Mouse (Mus musculus): ENCODE measurements around the gene Smbd1. TPM values are rescaled to one million over a fixed set of nuclear protein-coding genes. Genes with fewer than 3 reads are reported as not detected.

Gene Smbd1
- polyA plus RNA-seq, 1 experiment from 2014 or later: 2.3 TPM

DNA sequence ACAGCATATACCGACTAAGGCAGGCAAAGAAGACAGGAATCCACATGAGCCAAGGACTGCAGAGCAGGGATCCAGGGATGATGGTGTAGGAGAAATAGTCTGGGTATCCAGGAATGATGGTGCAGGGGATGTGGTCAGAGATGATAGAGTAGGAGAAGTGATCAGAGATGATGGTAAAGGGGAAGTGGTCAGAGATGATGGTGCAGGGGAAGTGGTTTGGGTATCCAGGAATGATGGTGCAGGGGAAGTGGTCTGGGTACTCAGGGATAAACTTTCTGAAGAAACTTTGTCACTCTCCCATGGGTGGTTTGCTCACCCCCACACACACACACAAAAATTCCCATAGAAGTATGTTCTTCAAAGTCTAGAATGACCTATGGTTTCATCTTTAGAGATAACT is 15.1 kb downstream of the Smbd1 start:
- TF ChIP-seq CTCF (IDR thresholded peaks at IDR 0.05; ENCODE audit: low read depth): no peak

DNA sequence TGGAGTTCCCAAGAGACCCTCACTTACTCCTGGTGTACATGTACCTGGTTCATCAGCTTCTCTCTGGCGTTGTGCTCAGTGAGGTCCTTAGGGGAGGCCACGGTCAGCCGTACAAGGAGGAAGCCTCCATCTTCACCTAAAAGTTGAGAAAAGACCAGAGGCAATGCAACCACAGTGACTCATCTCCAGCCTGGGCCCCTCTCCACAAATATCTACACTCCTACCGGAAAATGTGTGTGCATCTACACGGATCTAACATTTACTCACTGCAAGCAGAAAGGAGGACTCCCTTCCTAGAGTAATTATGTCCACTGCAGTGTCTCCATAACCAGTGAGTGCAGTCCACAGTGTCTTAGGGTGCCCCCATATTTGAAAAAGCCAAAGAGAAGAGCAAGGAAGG is 20.2 kb downstream of the Smbd1 start:
- no peaks in the 10 kb centered on the region for H3K4me1 ChIP-seq (replicated peaks; ENCODE audit: control insufficient read depth, insufficient read depth, low read length)
- H3K27me3 ChIP-seq (replicated peaks; ENCODE audit: control insufficient read depth, insufficient read depth, low read length): no peaks in the 10 kb centered on the region
- H3K4me3 ChIP-seq (ENCODE audit: low read depth, low read length): no peak overlapping the region
- no peak overlapping the region for H3K27ac ChIP-seq (ENCODE audit: low read depth, low read length)
- TF ChIP-seq CTCF (IDR thresholded peaks at IDR 0.05; ENCODE audit: low read depth): no peak
- H3K4me2 ChIP-seq (replicated peaks; ENCODE audit: low read depth): no peak overlapping the region
- ATAC-seq: no peak
- no peaks in the 10 kb centered on the region for H3K9me3 ChIP-seq (ENCODE audit: control insufficient read depth)
- H3K9ac ChIP-seq (ENCODE audit: low read depth, low read length): no peak overlapping the region
- H3K36me3 ChIP-seq (ENCODE audit: control insufficient read depth, insufficient read depth): no peaks in the 10 kb centered on the region
- WGBS: 87% methylated on average over 5 of the region's 5 CpGs

More for the DNA sequence above, 15.1 kb downstream of the Smbd1 start:
- no peaks in the 10 kb centered on the region for H3K9me3 ChIP-seq (ENCODE audit: control insufficient read depth)
- H3K9ac ChIP-seq (ENCODE audit: low read depth, low read length): no peak overlapping the region
- no peak for ATAC-seq
- H3K27ac ChIP-seq (ENCODE audit: low read depth, low read length): no peak overlapping the region
- no peaks in the 10 kb centered on the region for H3K27me3 ChIP-seq (replicated peaks; ENCODE audit: control insufficient read depth, insufficient read depth, low read length)
- peaks cover 4% of the 10 kb centered on the region; the same call in 1 of the 2 replicates for H3K4me1 ChIP-seq (replicated peaks; ENCODE audit: control insufficient read depth, insufficient read depth, low read length)
- 85% methylated on average over 1 of the region's 1 CpGs for WGBS
- H3K4me2 ChIP-seq (replicated peaks; ENCODE audit: low read depth): no peak overlapping the region
- no peak overlapping the region for H3K4me3 ChIP-seq (ENCODE audit: low read depth, low read length)
- H3K36me3 ChIP-seq (ENCODE audit: control insufficient read depth, insufficient read depth): no peaks in the 10 kb centered on the region

GRCm38 (mm10) chr16:32784840-32785239 is 25.4 kb downstream of the Smbd1 start:
- H3K36me3 ChIP-seq (ENCODE audit: control insufficient read depth, insufficient read depth): no peaks in the 10 kb centered on the region
- H3K4me3 ChIP-seq (ENCODE audit: low read depth, low read length): no peak overlapping the region

GRCm38 (mm10) chr16:32783324-32784062 is 26.8 kb downstream of the Smbd1 start:
- WGBS: 46% methylated on average over 5 of the region's 5 CpGs
- no peak for TF ChIP-seq CTCF (IDR thresholded peaks at IDR 0.05; ENCODE audit: low read depth)

More at GRCm38 (mm10) chr16:32784840-32785239, 25.4 kb downstream of the Smbd1 start:
- ATAC-seq: no peak
- H3K4me2 ChIP-seq (replicated peaks; ENCODE audit: low read depth): no peak overlapping the region
- H3K27ac ChIP-seq (ENCODE audit: low read depth, low read length): no peak overlapping the region
- no peaks in the 10 kb centered on the region for H3K4me1 ChIP-seq (replicated peaks; ENCODE audit: control insufficient read depth, insufficient read depth, low read length)
- H3K27me3 ChIP-seq (replicated peaks; ENCODE audit: control insufficient read depth, insufficient read depth, low read length): no peaks in the 10 kb centered on the region
- H3K9ac ChIP-seq (ENCODE audit: low read depth, low read length): no peak overlapping the region
- WGBS: 84% methylated on average over 13 of the region's 13 CpGs
- TF ChIP-seq CTCF (IDR thresholded peaks at IDR 0.05; ENCODE audit: low read depth): no peak
- H3K9me3 ChIP-seq (ENCODE audit: control insufficient read depth): no peaks in the 10 kb centered on the region

GRCm38 (mm10) chr16:32778956-32779355 is 31.3 kb downstream of the Smbd1 start:
- Histone ChIP-seq H3K27me3 (replicated peaks; ENCODE audit: control insufficient read depth, insufficient read depth, low read length) (no peaks in the 10 kb centered on the region), H3K36me3 (ENCODE audit: control insufficient read depth, insufficient read depth) (no peaks in the 10 kb centered on the region), H3K9ac (ENCODE audit: low read depth, low read length) (no peak overlapping the region), H3K9me3 (ENCODE audit: control insufficient read depth) (no peaks in the 10 kb centered on the region), H3K4me3 (ENCODE audit: low read depth, low read length) (no peak overlapping the region), H3K4me2 (replicated peaks; ENCODE audit: low read depth) (no peak overlapping the region), H3K4me1 (replicated peaks; ENCODE audit: control insufficient read depth, insufficient read depth, low read length) (no peaks in the 10 kb centered on the region), H3K27ac (ENCODE audit: low read depth, low read length) (no peak overlapping the region)
- 52% methylated on average over 8 of the region's 8 CpGs for WGBS
- no peak for ATAC-seq
- TF ChIP-seq CTCF (IDR thresholded peaks at IDR 0.05; ENCODE audit: low read depth): no peak

More at GRCm38 (mm10) chr16:32783324-32784062, 26.8 kb downstream of the Smbd1 start:
- H3K27me3 ChIP-seq (replicated peaks; ENCODE audit: control insufficient read depth, insufficient read depth, low read length): no peaks in the 10 kb centered on the region
- H3K9ac ChIP-seq (ENCODE audit: low read depth, low read length): no peak overlapping the region
- no peak overlapping the region for H3K27ac ChIP-seq (ENCODE audit: low read depth, low read length)
- H3K36me3 ChIP-seq (ENCODE audit: control insufficient read depth, insufficient read depth): no peaks in the 10 kb centered on the region
- no peaks in the 10 kb centered on the region for H3K9me3 ChIP-seq (ENCODE audit: control insufficient read depth)
- no peak for ATAC-seq
- H3K4me2 ChIP-seq (replicated peaks; ENCODE audit: low read depth): no peak overlapping the region
- no peaks in the 10 kb centered on the region for H3K4me1 ChIP-seq (replicated peaks; ENCODE audit: control insufficient read depth, insufficient read depth, low read length)
- H3K4me3 ChIP-seq (ENCODE audit: low read depth, low read length): no peak overlapping the region

DNA sequence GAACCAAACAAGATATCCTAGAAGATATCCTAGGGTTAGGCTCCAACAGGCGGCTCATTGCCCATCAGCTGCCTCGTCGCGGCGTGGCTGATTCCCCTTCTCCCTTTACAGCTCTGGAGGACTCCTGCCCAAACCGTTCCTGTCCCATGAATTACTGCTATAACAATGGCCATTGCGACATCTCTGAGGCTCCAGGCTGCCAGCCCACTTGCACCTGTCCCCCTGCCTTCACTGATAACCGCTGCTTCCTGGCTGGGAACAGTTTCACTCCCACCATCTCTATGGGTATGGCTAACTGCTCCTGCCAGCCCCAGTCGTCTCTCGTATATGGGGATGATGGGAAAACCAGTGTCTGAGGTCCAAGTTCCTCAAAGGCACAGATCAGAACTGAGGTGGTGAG is 33.6 kb downstream of the Smbd1 start:
- Histone ChIP-seq H3K9ac (ENCODE audit: low read depth, low read length) (no peak overlapping the region), H3K9me3 (ENCODE audit: control insufficient read depth) (no peaks in the 10 kb centered on the region), H3K4me3 (ENCODE audit: low read depth, low read length) (no peak overlapping the region), H3K27me3 (replicated peaks; ENCODE audit: control insufficient read depth, insufficient read depth, low read length) (no peaks in the 10 kb centered on the region), H3K4me1 (replicated peaks; ENCODE audit: control insufficient read depth, insufficient read depth, low read length) (no peaks in the 10 kb centered on the region), H3K4me2 (replicated peaks; ENCODE audit: low read depth) (no peak overlapping the region), H3K36me3 (ENCODE audit: control insufficient read depth, insufficient read depth) (no peaks in the 10 kb centered on the region), H3K27ac (ENCODE audit: low read depth, low read length) (no peak overlapping the region)
- ATAC-seq: no peak
- TF ChIP-seq CTCF (IDR thresholded peaks at IDR 0.05; ENCODE audit: low read depth): no peak
- 48% methylated on average over 10 of the region's 10 CpGs for WGBS
